Mouse (Mus musculus): ENCODE measurements around the gene Ecd. TPM values are rescaled to one million over a fixed set of nuclear protein-coding genes. Genes with fewer than 3 reads are reported as not detected.
A peak's percentile ranks its signal among the peaks of the same experiment; 100 is the strongest.
"Not testable (repeated sequence)": the region's sequence is repeated elsewhere in the genome, so short reads cannot be mapped to it uniquely, and the experiment has no call there.

The Ecd gene
- total RNA-seq, 2 experiments from 2014 or later: 52.6 to 70.0 TPM

DNA sequence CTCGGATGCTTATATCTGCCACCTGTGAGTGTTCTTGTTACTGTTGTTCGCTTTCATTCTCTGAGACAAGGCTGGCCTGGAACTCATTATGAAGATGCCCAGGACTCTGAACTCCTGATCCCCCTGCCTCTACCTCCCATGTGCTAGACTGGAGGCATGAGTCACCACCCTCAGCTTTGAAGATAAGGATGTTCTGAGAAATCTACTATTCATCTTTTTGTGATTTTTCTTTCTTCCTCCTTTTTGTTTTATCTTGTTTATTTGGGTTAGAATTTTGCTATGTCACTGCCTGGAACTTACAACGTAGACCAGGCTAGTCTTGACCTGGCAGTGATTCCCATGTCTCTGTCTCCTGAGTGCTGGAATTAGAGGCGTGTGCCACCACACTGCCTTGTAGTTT lies 16.6 kb downstream of the Ecd start:
- no peak for ATAC-seq (replicated peaks; ENCODE audit: poor library complexity, severe bottlenecking)

DNA sequence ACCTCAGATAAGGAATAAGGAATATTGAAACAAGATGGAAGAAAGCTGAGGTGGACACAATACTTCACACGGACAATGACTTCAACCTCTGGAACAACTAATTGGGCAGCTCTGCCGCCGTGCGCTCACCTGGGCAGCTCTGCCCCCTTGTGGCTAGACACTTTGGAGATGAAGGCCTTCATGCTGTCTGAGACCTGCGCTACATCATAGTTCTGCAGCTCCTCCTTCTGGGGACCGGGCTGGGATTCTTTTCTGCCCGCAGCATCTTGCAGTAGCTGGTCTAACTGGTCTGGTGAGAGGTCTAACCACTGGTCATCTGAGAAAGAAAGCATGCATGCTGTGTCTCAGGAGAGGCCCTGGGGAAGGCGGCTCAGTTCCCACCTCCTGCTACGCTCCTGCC lies 19.4 kb downstream of the Ecd start:
- ATAC-seq (replicated peaks; ENCODE audit: poor library complexity, severe bottlenecking): no peak

GRCm38 (mm10) chr14:20324196-20324595 lies 23.7 kb downstream of the Ecd start:
- no peak for ATAC-seq (replicated peaks; ENCODE audit: poor library complexity, severe bottlenecking)

DNA sequence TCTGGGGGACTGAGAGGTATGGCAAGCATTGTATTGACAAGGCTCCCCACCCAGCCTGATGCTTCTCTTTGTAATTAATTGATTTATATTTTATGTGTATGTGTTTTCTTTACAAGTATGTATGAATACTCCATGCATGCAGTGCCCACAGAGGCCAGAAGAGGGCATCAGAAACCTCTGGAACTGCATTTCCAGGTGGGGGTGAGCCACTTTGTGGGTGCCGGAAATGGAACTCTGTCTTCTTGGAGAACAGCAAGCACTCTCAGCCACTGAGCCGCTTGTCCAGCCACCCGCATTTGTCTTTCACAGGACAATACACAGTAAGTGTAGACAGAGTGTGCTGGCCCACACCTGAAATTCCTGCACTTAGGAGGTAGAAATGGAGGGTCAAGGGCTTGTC lies 28.5 kb downstream of the Ecd start:
- ATAC-seq (replicated peaks; ENCODE audit: poor library complexity, severe bottlenecking): peak; percentile 56; the same call in 1 of the 2 replicates

DNA sequence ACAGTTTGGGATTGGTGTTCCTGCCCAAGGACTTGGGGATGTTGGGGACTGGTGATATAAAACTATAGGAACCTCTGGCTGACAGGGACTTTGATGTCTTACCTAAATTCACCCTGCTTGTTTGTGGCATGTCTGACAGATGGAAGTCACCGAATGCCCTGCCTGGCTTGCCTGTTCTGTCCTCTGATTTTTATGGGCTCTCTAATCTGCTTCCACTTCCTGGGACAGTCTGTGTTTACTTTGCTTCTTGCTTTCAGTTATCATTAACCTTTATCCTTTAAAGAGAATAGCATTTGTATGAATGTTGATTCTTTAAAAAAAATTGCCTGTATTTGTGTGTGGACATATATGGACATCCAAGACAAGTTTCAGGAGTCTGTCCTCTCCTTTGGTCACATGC lies 32.8 kb downstream of the Ecd start:
- no peak for ATAC-seq (replicated peaks; ENCODE audit: poor library complexity, severe bottlenecking)

DNA sequence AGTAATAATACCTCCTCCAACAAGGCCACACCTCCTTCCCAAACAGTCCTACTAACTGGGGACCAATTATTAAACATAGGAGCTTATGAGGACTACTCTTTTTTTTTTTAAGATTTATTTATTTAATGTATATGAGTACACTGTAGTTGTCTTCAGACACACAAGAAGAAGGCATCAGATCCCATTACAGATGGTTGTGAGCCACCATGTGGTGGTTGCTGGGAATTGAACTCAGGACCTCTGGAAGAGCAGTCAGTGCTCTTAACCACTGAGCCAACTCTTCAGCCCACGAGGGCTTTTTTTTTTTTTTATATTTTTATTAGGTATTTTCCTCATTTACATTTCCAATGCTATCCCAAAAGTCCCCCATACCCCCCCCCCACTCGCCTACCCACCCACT lies 42.8 kb downstream of the Ecd start:
- ATAC-seq (replicated peaks; ENCODE audit: poor library complexity, severe bottlenecking): not testable (repeated sequence)

- peak; percentile 65 for ATAC-seq (replicated peaks; ENCODE audit: poor library complexity, severe bottlenecking)
Measured at GRCm38 (mm10) chr14:20298131-20298530, 49.8 kb downstream of the Ecd start.

GRCm38 (mm10) chr14:20297616-20298015 lies 50.3 kb downstream of the Ecd start:
- no peak for ATAC-seq (replicated peaks; ENCODE audit: poor library complexity, severe bottlenecking)

- no peak for ATAC-seq (replicated peaks; ENCODE audit: poor library complexity, severe bottlenecking)
Measured at GRCm38 (mm10) chr14:20294947-20295346, 53.0 kb downstream of the Ecd start.

DNA sequence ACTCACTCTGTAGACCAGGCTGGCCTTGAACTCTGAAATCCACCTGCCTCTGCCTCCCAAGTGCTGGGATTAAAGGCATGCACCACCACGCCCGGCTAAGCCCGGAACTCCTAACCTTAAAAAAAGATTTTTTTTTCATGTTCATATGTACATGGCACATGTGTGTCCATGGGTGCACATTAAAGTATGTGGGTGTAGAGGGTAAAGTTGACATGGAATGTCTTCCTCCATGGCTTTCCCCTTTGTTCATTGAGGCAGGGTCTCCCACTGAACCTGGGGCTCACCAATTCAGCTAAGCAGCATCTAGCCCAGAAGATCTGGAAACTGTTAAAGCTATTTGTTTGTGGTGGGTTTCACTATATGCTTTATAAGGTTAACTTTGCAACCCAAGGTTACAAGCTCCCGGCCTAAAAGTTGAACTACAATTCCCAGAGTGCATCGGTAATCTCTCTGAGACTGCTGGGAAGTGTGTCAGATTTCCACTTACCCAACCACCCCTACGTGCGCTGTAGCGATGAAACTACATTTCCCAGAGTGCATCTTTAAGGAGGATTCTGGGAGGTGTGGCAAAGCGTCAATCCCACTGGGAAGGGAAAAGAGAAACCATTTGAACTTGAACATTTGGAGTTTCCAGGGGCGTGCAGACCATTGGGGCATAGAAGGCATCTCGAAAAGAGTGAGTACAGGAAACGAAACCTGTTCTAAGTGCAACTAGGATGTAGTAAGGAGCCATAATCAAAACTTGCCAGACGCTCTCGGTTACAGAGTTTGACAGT lies 53.6 kb downstream of the Ecd start, which contains the start of gene Nudt13:
Gene Nudt13 (plus strand): TSS at position 581 of the 776 bp plus-strand sequence.
- peak; percentile 98 for ATAC-seq (replicated peaks; ENCODE audit: poor library complexity, severe bottlenecking)

GRCm38 (mm10) chr14:20291391-20291790 lies 56.5 kb downstream of the Ecd start:
- no peak for ATAC-seq (replicated peaks; ENCODE audit: poor library complexity, severe bottlenecking)

Other genes starting within 250 kb of the Ecd start
- 2.9 and 4.0 TPM in 2 replicates for gene Saysd1, start 209.6 kb downstream of the Ecd start, total RNA-seq (2014; fragmentation: Nextera tagmentation)
- 1.2 and 1.9 TPM in 2 replicates for gene Saysd1, start 209.6 kb downstream of the Ecd start, total RNA-seq (2017)
- gene Kcnk5, start 166.3 kb downstream of the Ecd start, total RNA-seq (2014; fragmentation: Nextera tagmentation): 2.0 TPM in 1 of 2 replicates, not detected in the other
- gene Kcnk5, start 166.3 kb downstream of the Ecd start, total RNA-seq (2017): 3.1 and 4.2 TPM in 2 replicates
- not detected in 2 replicates for gene Kcnk16, start 78.9 kb downstream of the Ecd start, total RNA-seq (2014; fragmentation: Nextera tagmentation)
- not detected in 2 replicates for gene Kcnk16, start 78.9 kb downstream of the Ecd start, total RNA-seq (2017)
- 17.5 and 18.2 TPM in 2 replicates for gene Nudt13, start 53.4 kb downstream of the Ecd start, total RNA-seq (2014; fragmentation: Nextera tagmentation)
- 8.0 and 15.7 TPM in 2 replicates for gene Nudt13, start 53.4 kb downstream of the Ecd start, total RNA-seq (2017)
- 20.6 and 28.2 TPM in 2 replicates for gene Fam149b, start within 50 bp of the Ecd start, total RNA-seq (2014; fragmentation: Nextera tagmentation)
- gene Fam149b, start within 50 bp of the Ecd start, total RNA-seq (2017): 27.9 and 28.1 TPM in 2 replicates
- gene Dnajc9, start 40.8 kb upstream of the Ecd start, total RNA-seq (2014; fragmentation: Nextera tagmentation): 64.5 and 70.8 TPM in 2 replicates
- gene Dnajc9, start 40.8 kb upstream of the Ecd start, total RNA-seq (2017): 229 and 234 TPM in 2 replicates
- 81.8 and 96.0 TPM in 2 replicates for gene Mrps16, start 45.5 kb upstream of the Ecd start, total RNA-seq (2014; fragmentation: Nextera tagmentation)
- gene Mrps16, start 45.5 kb upstream of the Ecd start, total RNA-seq (2017): 44.8 and 46.8 TPM in 2 replicates
- not detected in 2 replicates for gene Cfap70, start 104.1 kb upstream of the Ecd start, total RNA-seq (2014; fragmentation: Nextera tagmentation)
- gene Cfap70, start 104.1 kb upstream of the Ecd start, total RNA-seq (2017): not detected in 2 replicates
- gene Anxa7, start 132.0 kb upstream of the Ecd start, total RNA-seq (2014; fragmentation: Nextera tagmentation): 56.9 and 70.7 TPM in 2 replicates
- gene Anxa7, start 132.0 kb upstream of the Ecd start, total RNA-seq (2017): 59.0 and 59.1 TPM in 2 replicates
- 3.2 and 4.4 TPM in 2 replicates for gene Mss51, start 148.8 kb upstream of the Ecd start, total RNA-seq (2014; fragmentation: Nextera tagmentation)
- gene Mss51, start 148.8 kb upstream of the Ecd start, total RNA-seq (2017): 0.72 and 1.3 TPM in 2 replicates
- gene Ppp3cb, start 198.5 kb upstream of the Ecd start, total RNA-seq (2014; fragmentation: Nextera tagmentation): 108 and 132 TPM in 2 replicates
- 52.9 and 74.9 TPM in 2 replicates for gene Ppp3cb, start 198.5 kb upstream of the Ecd start, total RNA-seq (2017)

Measured in granulocyte monocyte progenitor cell, adult 5-6 weeks (primary cell).